Comparison of ENCODE assay signal across 9 mouse cellular contexts in the genomic region with DNA sequence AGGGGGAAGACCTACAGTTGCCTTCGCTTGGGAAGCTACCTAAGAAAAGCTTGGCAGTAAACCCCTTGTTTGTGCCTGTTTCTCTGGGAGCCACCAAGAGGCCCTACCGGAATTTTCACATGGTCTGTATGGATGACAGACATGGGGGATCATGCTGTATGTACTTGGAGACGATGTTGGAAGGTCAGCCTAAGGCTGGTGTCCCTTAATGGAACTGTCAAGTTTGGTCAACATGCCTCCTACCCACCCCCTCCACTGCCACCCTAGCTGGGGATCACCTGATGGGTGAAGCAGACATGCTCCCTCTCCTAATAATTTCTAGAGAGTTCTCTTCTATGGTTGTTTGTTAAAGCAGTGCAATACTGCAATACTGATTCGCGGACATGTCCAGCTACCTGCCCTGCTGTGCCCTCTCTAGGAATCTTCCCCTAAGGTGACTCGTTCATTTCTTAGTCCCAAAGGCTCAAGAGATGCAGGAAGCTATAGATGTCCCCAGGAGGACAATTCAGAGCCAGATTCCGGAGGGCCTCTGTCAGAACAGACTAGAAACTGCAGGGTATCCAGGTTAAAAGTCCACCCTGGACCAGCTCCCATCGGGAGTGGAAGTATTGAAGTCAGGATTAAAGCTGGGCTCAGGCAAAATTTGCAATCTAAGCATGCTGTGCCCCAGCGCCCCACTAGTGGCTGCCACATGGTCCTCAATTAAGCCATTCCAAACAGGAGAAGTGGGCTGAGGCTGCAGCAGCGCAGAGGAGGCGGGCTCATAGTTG. TPM values are rescaled to one million over a fixed set of nuclear protein-coding genes. Genes with fewer than 3 reads are reported as not detected.
DNase-seq lines count a peak whose midpoint lies in the region; ATAC-seq and TF ChIP-seq lines count a peak whose summit lies in the region.
"Had no signal": no experiment of that assay in that cellular context is flagged by ENCODE, and none has a peak within 500 bp of the region (broad histone marks: within the 10 kb centered on the region; RNA-seq: fewer than 3 reads in every experiment).

No protein-coding gene starts in this region.

- DNase-seq in heart, postnatal 14 days = no peak
- DNase-seq in ES-E14 (ENCODE audit: low read depth, low spot score) = no peak
- DNase-seq in thymus, postnatal 4 days = no peak
- no peak for DNase-seq in embryo, embryonic 9.5 days (ENCODE audit: extremely low spot score)
- DNase-seq: cerebellum, adult 18-20 months had no signal

- peak overlapping the region; percentile 32 to 39 for H3K4me3 ChIP-seq in heart, embryonic 14.5 days (ENCODE audit: control insufficient read depth in 1 of 2, insufficient read depth in 1 of 2, low read depth in 1 of 2, low read length in 2 of 2)
- H3K4me3 ChIP-seq in ES-E14 (ENCODE audit: insufficient read depth in 1 of 2, low read depth in 1 of 2, low read length in 2 of 2, poor library complexity in 1 of 2, severe bottlenecking in 1 of 2) = peak overlapping the region; percentile 71 to 92; a peak in 1 of 4 replicates
- peak overlapping the region; percentile 45; the same call in 1 of the 2 replicates for H3K4me3 ChIP-seq in forebrain, embryonic 16.5 days (replicated peaks; ENCODE audit: low read length)
- peak overlapping the region; percentile 44 for H3K4me3 ChIP-seq in liver, embryonic 15.5 days (replicated peaks)

- no peak for ATAC-seq in heart, embryonic 14.5 days (ENCODE audit: insufficient number of reproducible peaks, insufficient read depth, low FRiP score, low read depth)
- ATAC-seq in forebrain, embryonic 16.5 days = no peak
- ATAC-seq in liver, embryonic 15.5 days (ENCODE audit: insufficient read depth) = no peak
- no peak for ATAC-seq in megakaryocyte-erythroid progenitor cell, adult 5-6 weeks (replicated peaks; ENCODE audit: low FRiP score, low TSS enrichment, poor library complexity, severe bottlenecking)

- H3K4me2 ChIP-seq in heart, embryonic 14.5 days (ENCODE audit: low read length) = peak overlapping the region; percentile 75
- H3K4me2 ChIP-seq in forebrain, embryonic 16.5 days (ENCODE audit: low read length) = no peak overlapping the region; the same call in 1 of the 2 replicates
- H3K4me2 ChIP-seq in liver, embryonic 15.5 days = peak overlapping the region; percentile 65

- peaks cover 73% of the 10 kb centered on the region for H3K27me3 ChIP-seq in heart, embryonic 14.5 days (ENCODE audit: control insufficient read depth, insufficient read depth, low read length)
- H3K27me3 ChIP-seq in forebrain, embryonic 16.5 days (replicated peaks; ENCODE audit: control insufficient read depth, insufficient read depth, low read length) = peaks cover 67% of the 10 kb centered on the region
- peaks cover 95% of the 10 kb centered on the region for H3K27me3 ChIP-seq in liver, embryonic 15.5 days

- 31% methylated on average over 11 of the region's 11 CpGs for WGBS in heart, embryonic 14.5 days
- WGBS in forebrain, embryonic 16.5 days = 17% methylated on average over 11 of the region's 11 CpGs
- 23% methylated on average over 11 of the region's 11 CpGs for WGBS in liver, embryonic 15.5 days (ENCODE audit: insufficient replicate concordance)

- H3K36me3 ChIP-seq in heart, embryonic 14.5 days (ENCODE audit: control insufficient read depth, insufficient read depth, low read length) = no peaks in the 10 kb centered on the region
- no peaks in the 10 kb centered on the region for H3K36me3 ChIP-seq in ES-E14 (ENCODE audit: control insufficient read depth, insufficient read depth, low read length, poor library complexity, severe bottlenecking)
- no peaks in the 10 kb centered on the region for H3K36me3 ChIP-seq in forebrain, embryonic 16.5 days (ENCODE audit: control insufficient read depth, insufficient read depth)
- no peaks in the 10 kb centered on the region for H3K36me3 ChIP-seq in liver, embryonic 15.5 days (replicated peaks)

- intact Hi-C loops in heart, postnatal 14 days (cut with DNase I) = no loop called here

- H3K9me3 ChIP-seq in heart, embryonic 14.5 days (ENCODE audit: control insufficient read depth, low read length) = no peaks in the 10 kb centered on the region
- H3K9me3 ChIP-seq in ES-E14 (ENCODE audit: control insufficient read depth, insufficient read depth, low read depth, low read length) = no peaks in the 10 kb centered on the region
- no peaks in the 10 kb centered on the region for H3K9me3 ChIP-seq in forebrain, embryonic 16.5 days (ENCODE audit: control insufficient read depth, low read length)
- H3K9me3 ChIP-seq in liver, embryonic 15.5 days (replicated peaks) = no peaks in the 10 kb centered on the region

- H3K27ac ChIP-seq in heart, embryonic 14.5 days (replicated peaks in 1 of 2; ENCODE audit: control insufficient read depth in 1 of 2, insufficient read depth in 1 of 2, low read depth in 2 of 2, low read length in 2 of 2) = no peak overlapping the region; a peak in 1 of 4 replicates
- H3K27ac ChIP-seq in ES-E14 (ENCODE audit: insufficient read depth, low read depth, low read length, poor library complexity, severe bottlenecking) = no peak overlapping the region
- no peak overlapping the region for H3K27ac ChIP-seq in forebrain, embryonic 16.5 days (ENCODE audit: low read length)
- H3K27ac ChIP-seq in liver, embryonic 15.5 days (replicated peaks) = no peak overlapping the region

- H3K4me1 ChIP-seq in heart, embryonic 14.5 days (ENCODE audit: control insufficient read depth in 2 of 2, insufficient read depth in 2 of 2, low read length in 2 of 2) = peaks cover 16 to 31% of the 10 kb centered on the region in 2 experiments
- H3K4me1 ChIP-seq in ES-E14 (ENCODE audit: control insufficient read depth in 2 of 2, insufficient read depth in 2 of 2, low read length in 2 of 2, poor library complexity in 1 of 2) = peaks cover 2 to 6% of the 10 kb centered on the region in 2 experiments; a peak in 2 of 4 replicates
- peaks cover 32% of the 10 kb centered on the region for H3K4me1 ChIP-seq in forebrain, embryonic 16.5 days (replicated peaks; ENCODE audit: control insufficient read depth, insufficient read depth, low read length)
- H3K4me1 ChIP-seq in liver, embryonic 15.5 days (replicated peaks) = peaks cover 19% of the 10 kb centered on the region

- H3K9ac ChIP-seq in heart, embryonic 14.5 days (ENCODE audit: low read length) = no peak overlapping the region
- no peak overlapping the region for H3K9ac ChIP-seq in ES-E14 (ENCODE audit: insufficient read depth, low read depth, low read length, poor library complexity, severe bottlenecking)
- H3K9ac ChIP-seq in forebrain, embryonic 16.5 days (replicated peaks; ENCODE audit: low read depth, low read length) = no peak overlapping the region
- no peak overlapping the region for H3K9ac ChIP-seq in liver, embryonic 15.5 days

- in situ Hi-C loops in ES-E14 (cut with MboI; ENCODE audit: low sequenced_read_pairs in 2 of 2, unreplicated experiment in 2 of 2) = no loop called here

TF ChIP-seq in ES-E14, 5 proteins besides CTCF, POLR2A, EP300 and RAD21 (continues in another document):
- TF ChIP-seq ZC3H11A (IDR thresholded peaks at IDR 0.05; ENCODE audit: borderline replicate concordance, low read depth, low read length) = no peak
- no peak for TF ChIP-seq MAFK (IDR thresholded peaks at IDR 0.05; ENCODE audit: insufficient read depth, low read depth, low read length)

RNA-seq across cellular contexts. Expression of a gene that starts 10.2 kb away (rescaled TPM):
- not detected in 2 replicates for polyA plus RNA-seq in heart, embryonic 14.5 days (2014; fragmentation: Nextera tagmentation; extraction: Ambion mirVana)
- not detected for total RNA-seq in heart, postnatal 14 days (2021)
- total RNA-seq in ES-E14 (2012; rRNA removed) = 0.37 and 0.67 TPM in 2 replicates
- not detected in 2 replicates for polyA plus RNA-seq in forebrain, embryonic 16.5 days (2015; fragmentation: Nextera tagmentation; extraction: Ambion mirVana)
- polyA plus RNA-seq in liver, embryonic 15.5 days (2015; fragmentation: Nextera tagmentation; extraction: Ambion mirVana) = not detected in 2 replicates
- not detected in 2 replicates for total RNA-seq in megakaryocyte-erythroid progenitor cell, adult 5-6 weeks (2014; fragmentation: Nextera tagmentation)
- not detected in 2 replicates for total RNA-seq in megakaryocyte-erythroid progenitor cell, adult 5-6 weeks (2017)

RNA-seq across cellular contexts. Expression of a gene that starts 12.1 kb away (rescaled TPM):
- 0.26 and 0.43 TPM in 2 replicates for polyA plus RNA-seq in heart, embryonic 14.5 days (2014; fragmentation: Nextera tagmentation; extraction: Ambion mirVana)
- under 1 TPM in 1 of 2 experiments, not detected in 1; 0.27 TPM for total RNA-seq in heart, postnatal 14 days (2021)
- total RNA-seq in ES-E14 (2012; rRNA removed) = 1.5 and 2.5 TPM in 2 replicates
- polyA plus RNA-seq in forebrain, embryonic 16.5 days (2015; fragmentation: Nextera tagmentation; extraction: Ambion mirVana) = 1.6 and 1.9 TPM in 2 replicates
- 0.35 and 0.38 TPM in 2 replicates for polyA plus RNA-seq in liver, embryonic 15.5 days (2015; fragmentation: Nextera tagmentation; extraction: Ambion mirVana)
- total RNA-seq in megakaryocyte-erythroid progenitor cell, adult 5-6 weeks (2014; fragmentation: Nextera tagmentation) = not detected in 2 replicates
- total RNA-seq in megakaryocyte-erythroid progenitor cell, adult 5-6 weeks (2017) = not detected in 2 replicates

RNA-seq across cellular contexts. Expression of a gene that starts 20.6 kb away (rescaled TPM):
- polyA plus RNA-seq in heart, embryonic 14.5 days (2014; fragmentation: Nextera tagmentation; extraction: Ambion mirVana) = 7.0 and 9.3 TPM in 2 replicates
- 100 to 1,000 TPM; 102 to 129 TPM for total RNA-seq in heart, postnatal 14 days (2021)
- 1.3 and 2.3 TPM in 2 replicates for total RNA-seq in ES-E14 (2012; rRNA removed)
- polyA plus RNA-seq in forebrain, embryonic 16.5 days (2015; fragmentation: Nextera tagmentation; extraction: Ambion mirVana) = not detected in 2 replicates
- 0.52 and 1.0 TPM in 2 replicates for polyA plus RNA-seq in liver, embryonic 15.5 days (2015; fragmentation: Nextera tagmentation; extraction: Ambion mirVana)
- total RNA-seq in megakaryocyte-erythroid progenitor cell, adult 5-6 weeks (2014; fragmentation: Nextera tagmentation) = not detected in 2 replicates
- total RNA-seq in megakaryocyte-erythroid progenitor cell, adult 5-6 weeks (2017) = not detected in 2 replicates

RNA-seq across cellular contexts. Expression of a gene that starts 41.3 kb away (rescaled TPM):
- polyA plus RNA-seq in heart, embryonic 14.5 days (2014; fragmentation: Nextera tagmentation; extraction: Ambion mirVana) = 13.3 and 14.3 TPM in 2 replicates
- total RNA-seq in heart, postnatal 14 days (2021) = 10 to 100 TPM; 13.5 to 14.8 TPM
- total RNA-seq in ES-E14 (2012; rRNA removed) = 154 and 258 TPM in 2 replicates
- polyA plus RNA-seq in forebrain, embryonic 16.5 days (2015; fragmentation: Nextera tagmentation; extraction: Ambion mirVana) = 19.8 and 20.1 TPM in 2 replicates
- 14.1 and 14.6 TPM in 2 replicates for polyA plus RNA-seq in liver, embryonic 15.5 days (2015; fragmentation: Nextera tagmentation; extraction: Ambion mirVana)
- total RNA-seq in megakaryocyte-erythroid progenitor cell, adult 5-6 weeks (2014; fragmentation: Nextera tagmentation) = 124 and 224 TPM in 2 replicates
- 39.7 and 65.0 TPM in 2 replicates for total RNA-seq in megakaryocyte-erythroid progenitor cell, adult 5-6 weeks (2017)

RNA-seq across cellular contexts. Expression of a gene that starts 42.7 kb away (rescaled TPM):
- polyA plus RNA-seq in heart, embryonic 14.5 days (2014; fragmentation: Nextera tagmentation; extraction: Ambion mirVana) = not detected in 2 replicates
- not detected for total RNA-seq in heart, postnatal 14 days (2021)
- not detected in 2 replicates for total RNA-seq in ES-E14 (2012; rRNA removed)
- not detected in 2 replicates for polyA plus RNA-seq in forebrain, embryonic 16.5 days (2015; fragmentation: Nextera tagmentation; extraction: Ambion mirVana)
- not detected in 2 replicates for polyA plus RNA-seq in liver, embryonic 15.5 days (2015; fragmentation: Nextera tagmentation; extraction: Ambion mirVana)
- total RNA-seq in megakaryocyte-erythroid progenitor cell, adult 5-6 weeks (2014; fragmentation: Nextera tagmentation) = not detected in 2 replicates
- not detected in 2 replicates for total RNA-seq in megakaryocyte-erythroid progenitor cell, adult 5-6 weeks (2017)

Comparison
In these comparisons a context has a peak if more than half of its experiments do, and no peak if none do; other contexts are left out.
1. RNA of a gene that starts 20.6 kb away (total RNA-seq): 102 to 129 TPM in heart, postnatal 14 days; 1.3 to 2.3 TPM in ES-E14 and not detected in megakaryocyte-erythroid progenitor cell, adult 5-6 weeks; every median in the first group is over 10 times any median in the second.
2. Peak in every context shown above with its lines, with median percentiles within 50 percentile points of each other: H3K4me3 ChIP-seq.